Mouse (Mus musculus) kidney, embryonic 16.5 days (tissue): ENCODE data around the gene Siglecg. TPM values are rescaled to one million over a fixed set of nuclear protein-coding genes. Genes with fewer than 3 reads are reported as not detected.

ENCODE experiments used
- microRNA-seq: library from miRNA; unstranded; fragments of <30 nt; microRNA quantifications from one replicate; pipeline ENCODE4, GENCODE M21; 2016
- polyA plus RNA-seq: library from polyadenylated mRNA; unstranded; fragments of >200 nt; fragmentation: Nextera tagmentation; extraction: Ambion mirVana; gene quantifications from 2 replicates; pipeline ENCODE4 v1.2.1, GENCODE M21; 2015

Siglecg gene
- polyA plus RNA-seq, 1 experiment from 2014 or later = 1.6 TPM

Small RNA genes within 50 kb of the gene (microRNA-seq; reads per million reads assigned to microRNA genes)
- not detected for gene Mir7051

Other genes starting within 250 kb of the Siglecg start
- gene Zfp715, start 94.9 kb upstream of the Siglecg start, polyA plus RNA-seq = 14.9 TPM in 2 replicates
- not detected in 2 replicates for gene Siglecf, start 56.9 kb upstream of the Siglecg start, polyA plus RNA-seq
- not detected in 2 replicates for gene Lim2, start 19.5 kb downstream of the Siglecg start, polyA plus RNA-seq
- 0.92 TPM in 1 of 2 replicates, not detected in the other for gene Nkg7, start 28.9 kb downstream of the Siglecg start, polyA plus RNA-seq
- not detected in 2 replicates for gene Cldnd2, start 32.6 kb downstream of the Siglecg start, polyA plus RNA-seq
- gene Etfb, start 35.9 kb downstream of the Siglecg start, polyA plus RNA-seq = 383 and 436 TPM in 2 replicates
- 1.2 TPM in 1 of 2 replicates, not detected in the other for gene Gm45233, start 35.9 kb downstream of the Siglecg start, polyA plus RNA-seq
- 4.6 and 5.5 TPM in 2 replicates for gene Vsig10l, start 54.9 kb downstream of the Siglecg start, polyA plus RNA-seq
- 0.37 and 0.59 TPM in 2 replicates for gene Iglon5, start 81.9 kb downstream of the Siglecg start, polyA plus RNA-seq
- gene 4931406B18Rik, start 97.7 kb downstream of the Siglecg start, polyA plus RNA-seq = not detected in 2 replicates
- gene Cd33, start 136.2 kb downstream of the Siglecg start, polyA plus RNA-seq = 0.49 and 0.81 TPM in 2 replicates
- 3.7 and 3.8 TPM in 2 replicates for gene Zfp658, start 154.1 kb downstream of the Siglecg start, polyA plus RNA-seq
- gene Zfp719, start 171.4 kb downstream of the Siglecg start, polyA plus RNA-seq = 13.8 and 14.1 TPM in 2 replicates
- 0.06 and 0.24 TPM in 2 replicates for gene Zfp819, start 199.0 kb downstream of the Siglecg start, polyA plus RNA-seq
- not detected in 2 replicates for gene Ceacam18, start 226.5 kb downstream of the Siglecg start, polyA plus RNA-seq